Mouse (Mus musculus) common myeloid progenitor, adult 5-6 weeks (primary cell): Measurements from ENCODE around the gene Olfr1120. TPM values are rescaled to one million over a fixed set of nuclear protein-coding genes. Genes with fewer than 3 reads are reported as not detected.
"Not testable (repeated sequence)": the region's sequence is repeated elsewhere in the genome, so short reads cannot be mapped to it uniquely, and the experiment has no call there.

Experiments
- ATAC-seq: replicated peaks from 2 replicates; pipeline ENCODE4 v1.8.0; 2016; ENCODE audit warnings: low read depth, mild to moderate bottlenecking, moderate TSS enrichment, inconsistent platforms; ENCODE audit not compliant: poor library complexity, severe bottlenecking
- total RNA-seq: library from RNA; stranded (forward); fragments of 200-1000, 187-1606 nt; gene quantifications from 2 replicates; pipeline ENCODE4 v1.2.3, GENCODE M21; 2017

The Olfr1120 gene
- total RNA-seq = not detected in 2 replicates

DNA sequence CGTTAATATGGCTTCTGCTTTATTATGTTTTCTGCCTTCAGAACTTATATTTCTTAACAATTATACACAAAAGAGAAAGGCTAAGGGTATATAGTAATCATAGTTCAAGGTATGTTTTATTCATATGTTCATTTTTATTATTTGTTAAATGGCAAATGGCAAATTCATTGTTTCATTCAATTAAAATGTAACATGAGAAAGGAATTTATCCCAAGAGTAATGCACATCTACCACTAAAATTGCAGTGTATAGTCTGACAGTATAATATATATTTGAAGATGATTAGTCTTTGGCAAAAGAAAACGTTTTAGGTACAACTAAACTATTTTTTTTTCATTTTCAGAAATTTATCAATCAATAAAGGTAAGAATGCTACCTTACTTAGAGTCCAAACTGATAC, at the start of gene Olfr1120:
Olfr1120 (plus strand) TSS at position 301 of the 400 bp plus-strand sequence.
- no peak for ATAC-seq

GRCm38 (mm10) chr2:87307281-87307680, 47.3 kb upstream of the Olfr1120 start, which contains the start of gene Olfr1118:
Gene Olfr1118, plus strand, starts transcription at chr2:87307581.
- ATAC-seq = no peak

GRCm38 (mm10) chr2:87360121-87360520, 5.5 kb downstream of the Olfr1120 start:
- ATAC-seq = not testable (repeated sequence)

DNA sequence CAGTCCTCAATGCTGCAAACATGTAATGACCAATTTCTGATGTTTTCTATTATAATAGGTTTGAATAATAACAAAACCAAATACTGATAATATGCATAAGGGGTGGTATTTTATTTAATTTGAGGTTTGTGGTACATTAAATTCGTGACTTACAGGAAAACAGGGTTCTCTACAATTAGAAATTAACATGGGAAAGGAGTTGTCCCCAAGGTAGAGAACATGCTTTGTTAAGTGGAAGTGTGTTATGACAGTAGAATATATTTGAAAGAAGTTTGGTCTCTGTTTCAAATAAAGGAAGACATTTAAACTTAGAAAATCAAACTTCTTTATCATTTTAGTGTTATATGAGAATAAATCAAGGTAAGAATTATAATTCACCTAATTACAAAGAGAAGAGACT, 15.0 kb downstream of the Olfr1120 start, which contains the start of gene Olfr1121:
Olfr1121 (plus strand) TSS at position 301 of the 400 bp plus-strand sequence.
- ATAC-seq = no peak

DNA sequence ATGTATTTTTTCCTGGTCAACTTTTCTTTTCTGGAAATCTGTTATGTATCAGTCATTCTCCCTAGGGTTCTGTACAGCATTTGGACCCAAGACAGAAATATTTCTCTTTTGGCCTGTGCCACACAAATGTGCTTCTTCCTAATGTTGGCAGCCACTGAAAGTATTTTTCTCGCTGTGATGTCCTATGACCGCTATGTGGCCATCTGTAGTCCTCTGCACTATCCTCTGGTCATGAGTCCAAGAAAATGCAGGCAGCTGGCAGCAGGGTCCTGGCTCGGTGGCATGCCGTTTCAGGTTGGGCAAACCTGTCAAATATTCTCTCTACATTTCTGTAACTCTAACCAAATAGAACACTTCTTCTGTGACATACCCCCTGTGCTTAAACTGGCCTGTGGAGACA, 17.1 kb downstream of the Olfr1120 start:
- ATAC-seq = no peak

- no peak for ATAC-seq
These were observed 29.3 kb downstream of the Olfr1120 start for GRCm38 (mm10) chr2:87383935-87384334.

DNA sequence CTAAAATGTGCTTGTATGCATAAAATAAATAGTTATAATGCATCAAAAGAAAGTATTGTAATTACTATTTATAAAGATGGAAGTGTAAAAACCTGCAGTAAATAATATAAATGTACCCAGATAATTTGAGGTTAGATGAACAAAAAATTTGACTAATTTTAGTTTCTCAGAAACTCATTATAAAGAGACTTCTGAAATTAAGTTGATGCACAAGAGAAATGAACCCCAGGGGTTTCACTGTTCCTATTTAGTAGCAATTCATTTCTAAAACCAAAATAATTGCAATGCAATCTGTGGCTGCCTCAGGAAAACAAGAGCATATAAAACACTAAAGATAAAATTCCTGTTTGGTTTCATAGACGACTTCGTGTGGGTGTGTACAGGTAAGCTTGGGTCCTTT, 30.9 kb downstream of the Olfr1120 start, which contains the start of gene Olfr1122:
Olfr1122 (plus strand) TSS at position 301 of the 400 bp plus-strand sequence.
- ATAC-seq = no peak

DNA sequence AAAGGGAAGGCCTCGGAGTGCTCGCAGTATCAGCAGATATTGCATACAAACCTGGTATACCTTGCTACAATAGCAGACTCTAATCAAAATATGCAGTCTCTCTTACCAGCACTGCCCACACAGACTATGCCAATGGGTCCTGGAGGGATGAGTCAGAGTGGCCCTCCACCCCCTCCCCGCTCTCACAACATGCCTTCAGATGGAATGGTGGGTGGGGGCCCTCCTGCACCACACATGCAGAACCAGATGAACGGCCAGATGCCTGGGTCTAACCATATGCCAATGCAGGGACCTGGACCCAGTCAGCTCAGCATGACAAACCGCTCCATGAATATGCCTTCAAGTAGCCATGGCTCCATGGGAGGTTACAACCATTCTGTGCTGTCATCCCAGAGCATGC, 39.0 kb downstream of the Olfr1120 start:
- not testable (repeated sequence) for ATAC-seq

DNA sequence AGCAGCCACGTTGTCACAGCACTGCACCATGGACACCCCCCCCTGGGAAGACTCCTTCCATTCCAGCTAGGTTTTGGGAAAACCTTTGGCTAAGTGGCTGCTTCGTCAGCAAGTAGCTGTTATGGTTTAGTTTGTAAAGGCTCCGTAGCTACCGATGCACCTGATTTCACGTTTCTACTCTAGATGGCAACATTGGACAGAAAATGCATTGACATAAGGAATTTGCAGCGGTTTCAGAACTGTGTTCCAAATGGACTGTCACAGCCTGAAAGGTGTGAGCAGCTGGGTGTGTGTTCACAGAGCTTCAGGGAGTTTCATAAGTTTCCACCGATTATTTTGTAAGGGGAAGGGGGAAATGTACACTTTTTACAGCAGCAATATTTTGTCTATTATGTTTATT, 40.1 kb downstream of the Olfr1120 start:
- not testable (repeated sequence) for ATAC-seq

Other genes with a start within 250 kb of the Olfr1120 start
- gene Olfr259, start 240.2 kb upstream of the Olfr1120 start, total RNA-seq = not detected in 2 replicates
- not detected in 2 replicates for gene Olfr1110, start 214.5 kb upstream of the Olfr1120 start, total RNA-seq
- gene Olfr1111, start 202.2 kb upstream of the Olfr1120 start, total RNA-seq = not detected in 2 replicates
- not detected in 2 replicates for gene Olfr1112, start 167.0 kb upstream of the Olfr1120 start, total RNA-seq
- gene Olfr1113, start 145.8 kb upstream of the Olfr1120 start, total RNA-seq = not detected in 2 replicates
- gene Olfr1115, start 106.8 kb upstream of the Olfr1120 start, total RNA-seq = not detected in 2 replicates
- gene Olfr1116, start 87.3 kb upstream of the Olfr1120 start, total RNA-seq = not detected in 2 replicates
- gene Olfr1118, start 47.2 kb upstream of the Olfr1120 start, total RNA-seq = not detected in 2 replicates
- not detected in 2 replicates for gene Olfr1121, start 15.1 kb downstream of the Olfr1120 start, total RNA-seq
- not detected in 2 replicates for gene Olfr1122, start 31.0 kb downstream of the Olfr1120 start, total RNA-seq
- not detected in 2 replicates for gene Olfr1123, start 61.8 kb downstream of the Olfr1120 start, total RNA-seq
- not detected in 2 replicates for gene Olfr1124, start 75.5 kb downstream of the Olfr1120 start, total RNA-seq
- not detected in 2 replicates for gene Olfr1126, start 99.1 kb downstream of the Olfr1120 start, total RNA-seq
- gene Pramel7, start 142.3 kb downstream of the Olfr1120 start, total RNA-seq = not detected in 2 replicates
- gene Pramel6, start 151.8 kb downstream of the Olfr1120 start, total RNA-seq = not detected in 2 replicates
- gene Olfr153, start 177.0 kb downstream of the Olfr1120 start, total RNA-seq = not detected in 2 replicates
- not detected in 2 replicates for gene Olfr1128, start 190.7 kb downstream of the Olfr1120 start, total RNA-seq
- gene Olfr1129, start 219.1 kb downstream of the Olfr1120 start, total RNA-seq = not detected in 2 replicates